Mouse (Mus musculus): ENCODE results near the gene Olfr912.

Gene Olfr912

GRCm38 (mm10) chr9:38579878-38580277 lies at the start of gene Olfr912:
Gene Olfr912, plus strand, starts transcription at chr9:38580178.
- no peak for DNase-seq (ENCODE audit: extremely low read depth, low read depth, low spot score)

- DNase-seq (ENCODE audit: extremely low read depth, low read depth, low spot score), result no peak
These were observed 42.4 kb upstream of the Olfr912 start, which contains the start of gene Olfr910 for GRCm38 (mm10) chr9:38537549-38537948. Gene Olfr910, plus strand, starts transcription at chr9:38537849.

GRCm38 (mm10) chr9:38591056-38591455 lies 11.1 kb downstream of the Olfr912 start:
- DNase-seq (ENCODE audit: extremely low read depth, low read depth, low spot score), result no peak

GRCm38 (mm10) chr9:38592459-38592858 lies 12.5 kb downstream of the Olfr912 start, which contains the start of gene Olfr913:
Gene Olfr913, plus strand, starts transcription at chr9:38592759.
- no peak for DNase-seq (ENCODE audit: extremely low read depth, low read depth, low spot score)

GRCm38 (mm10) chr9:38604802-38605201 lies 24.8 kb downstream of the Olfr912 start, which contains the start of gene Olfr914:
Gene Olfr914, plus strand, starts transcription at chr9:38605102.
- DNase-seq (ENCODE audit: extremely low read depth, low read depth, low spot score), result no peak

GRCm38 (mm10) chr9:38632406-38632805 lies 52.4 kb downstream of the Olfr912 start:
- DNase-seq (ENCODE audit: extremely low read depth, low read depth, low spot score), result no peak

All from fat pad, adult 2 months (tissue).